Mouse (Mus musculus): ENCODE measurements around the gene Ppp1r14b. TPM values are rescaled to one million over a fixed set of nuclear protein-coding genes. Genes with fewer than 3 reads are reported as not detected.

Ppp1r14b gene
- polyA plus RNA-seq, 1 experiment = 340 TPM

DNA sequence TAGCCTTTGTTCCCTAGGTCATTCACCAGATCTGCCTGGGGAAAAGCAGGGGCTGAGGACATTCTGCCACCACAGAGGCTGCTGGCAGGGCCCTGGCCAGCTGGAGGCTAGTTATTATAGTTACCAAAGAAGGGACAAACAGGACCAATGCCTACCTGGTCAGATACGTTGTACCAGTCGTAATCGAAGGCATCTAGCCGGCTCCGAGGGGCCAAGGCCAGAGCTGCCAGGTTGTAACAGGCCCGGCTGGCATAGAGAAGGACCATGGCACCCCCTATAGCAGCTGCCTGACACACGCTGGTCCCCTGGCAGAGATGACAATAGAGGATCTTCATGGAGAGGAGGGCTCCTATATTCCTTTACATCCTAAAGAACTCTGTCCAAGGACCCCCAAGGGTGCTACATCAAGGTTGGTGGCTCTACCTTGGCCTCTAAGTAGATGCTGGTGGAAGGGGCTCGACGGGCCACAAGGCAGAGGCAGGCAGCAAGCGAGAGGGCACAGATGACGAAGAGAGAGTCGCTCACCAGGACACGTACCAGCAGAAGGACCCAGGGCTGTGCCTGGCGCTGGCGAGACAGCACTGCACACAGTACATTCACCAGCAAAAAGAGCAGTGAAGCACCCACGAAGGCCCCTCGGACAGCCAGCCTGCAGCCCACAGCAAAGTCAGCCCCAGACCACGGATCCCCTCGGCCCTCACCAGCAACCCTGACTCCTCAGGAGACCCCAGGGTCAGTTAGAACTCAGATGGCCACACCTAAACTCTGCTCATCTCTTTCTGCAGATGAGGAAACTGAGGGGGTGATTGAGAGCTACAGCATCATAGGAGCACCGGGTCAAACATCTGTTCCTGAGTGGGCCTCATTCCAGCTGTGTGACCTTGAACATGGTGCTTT, 35.4 kb upstream of the Ppp1r14b start:
- DNase-seq = no peak
- 93% methylated on average over 20 of the region's 20 CpGs for WGBS
- Histone ChIP-seq H3K36me3 (ENCODE audit: control insufficient read depth, insufficient read depth, low read length) (no peaks in the 10 kb centered on the region), H3K27me3 (ENCODE audit: control insufficient read depth, insufficient read depth, low read length) (peaks cover 1% of the 10 kb centered on the region; the same call in 1 of the 2 replicates), H3K4me3 (ENCODE audit: control insufficient read depth, insufficient read depth, low read length) (no peak overlapping the region), H3K4me1 (replicated peaks; ENCODE audit: control insufficient read depth, insufficient read depth, low read length) (peaks cover 12% of the 10 kb centered on the region), H3K27ac (ENCODE audit: control insufficient read depth, insufficient read depth, low read length) (no peak overlapping the region)
- TF ChIP-seq POLR2A (IDR thresholded peaks at IDR 0.05; ENCODE audit: control insufficient read depth, extremely low read depth, insufficient read depth, low read length, poor library complexity) (no peak), CTCF (IDR thresholded peaks at IDR 0.05; ENCODE audit: borderline replicate concordance, control insufficient read depth, extremely low read depth, insufficient read depth, low read length, poor library complexity) (no peak)

DNA sequence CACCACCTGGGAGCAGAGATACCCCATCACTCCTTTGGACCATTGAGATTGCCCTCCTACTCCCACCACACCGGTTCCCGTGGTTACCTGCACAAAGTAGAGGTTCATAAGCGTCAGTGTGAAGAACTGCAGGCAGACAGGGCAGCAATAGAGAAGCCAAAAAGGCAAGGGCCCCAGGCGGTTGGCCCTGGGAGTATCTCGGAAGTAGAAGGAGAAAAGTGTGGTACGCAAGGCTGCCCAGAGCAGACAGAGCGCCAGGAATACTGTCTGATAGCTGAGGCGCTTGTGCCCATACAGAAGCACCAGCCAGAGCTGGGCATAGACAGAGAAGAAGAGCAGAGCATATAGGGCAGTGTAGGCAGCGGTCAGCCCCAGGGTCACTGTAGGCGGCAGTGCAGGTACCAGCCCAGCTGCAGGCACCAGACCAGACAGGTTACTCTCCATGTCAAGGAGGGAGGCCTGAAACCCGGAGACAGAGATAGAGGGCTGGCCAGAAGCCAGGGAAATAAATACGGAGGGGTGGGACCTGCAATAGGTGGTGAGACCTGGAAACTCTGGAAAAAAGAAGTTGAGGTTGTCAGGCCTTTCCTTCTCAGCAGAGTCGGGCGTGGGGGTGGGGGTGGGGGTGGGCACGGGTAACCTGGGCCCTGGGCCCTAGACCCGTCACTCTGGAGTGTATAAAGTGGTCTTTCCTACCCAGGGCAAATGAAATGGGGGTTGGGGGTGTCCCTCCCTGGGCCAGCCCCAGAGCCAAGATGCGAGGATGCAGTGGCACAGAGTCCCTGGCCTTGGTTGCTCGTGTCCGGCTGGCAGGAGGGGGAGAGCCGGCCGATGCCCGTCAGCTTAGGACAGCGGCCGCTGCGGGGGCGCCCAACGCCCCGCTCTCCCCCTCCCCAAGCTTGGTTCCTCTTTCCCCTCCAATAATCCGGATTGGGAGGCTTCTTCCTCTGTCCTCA, 34.1 kb upstream of the Ppp1r14b start:
- no peak for DNase-seq
- Histone ChIP-seq H3K36me3 (ENCODE audit: control insufficient read depth, insufficient read depth, low read length) (no peaks in the 10 kb centered on the region), H3K4me3 (ENCODE audit: control insufficient read depth, insufficient read depth, low read length) (peak overlapping the region; percentile 64), H3K27ac (ENCODE audit: control insufficient read depth, insufficient read depth, low read length) (no peak overlapping the region), H3K27me3 (ENCODE audit: control insufficient read depth, insufficient read depth, low read length) (no peaks in the 10 kb centered on the region), H3K4me1 (replicated peaks; ENCODE audit: control insufficient read depth, insufficient read depth, low read length) (peaks cover 12% of the 10 kb centered on the region)
- 30% methylated on average over 29 of the region's 29 CpGs for WGBS
- TF ChIP-seq CTCF (IDR thresholded peaks at IDR 0.05; ENCODE audit: borderline replicate concordance, control insufficient read depth, extremely low read depth, insufficient read depth, low read length, poor library complexity) (no peak), POLR2A (IDR thresholded peaks at IDR 0.05; ENCODE audit: control insufficient read depth, extremely low read depth, insufficient read depth, low read length, poor library complexity) (no peak)

DNA sequence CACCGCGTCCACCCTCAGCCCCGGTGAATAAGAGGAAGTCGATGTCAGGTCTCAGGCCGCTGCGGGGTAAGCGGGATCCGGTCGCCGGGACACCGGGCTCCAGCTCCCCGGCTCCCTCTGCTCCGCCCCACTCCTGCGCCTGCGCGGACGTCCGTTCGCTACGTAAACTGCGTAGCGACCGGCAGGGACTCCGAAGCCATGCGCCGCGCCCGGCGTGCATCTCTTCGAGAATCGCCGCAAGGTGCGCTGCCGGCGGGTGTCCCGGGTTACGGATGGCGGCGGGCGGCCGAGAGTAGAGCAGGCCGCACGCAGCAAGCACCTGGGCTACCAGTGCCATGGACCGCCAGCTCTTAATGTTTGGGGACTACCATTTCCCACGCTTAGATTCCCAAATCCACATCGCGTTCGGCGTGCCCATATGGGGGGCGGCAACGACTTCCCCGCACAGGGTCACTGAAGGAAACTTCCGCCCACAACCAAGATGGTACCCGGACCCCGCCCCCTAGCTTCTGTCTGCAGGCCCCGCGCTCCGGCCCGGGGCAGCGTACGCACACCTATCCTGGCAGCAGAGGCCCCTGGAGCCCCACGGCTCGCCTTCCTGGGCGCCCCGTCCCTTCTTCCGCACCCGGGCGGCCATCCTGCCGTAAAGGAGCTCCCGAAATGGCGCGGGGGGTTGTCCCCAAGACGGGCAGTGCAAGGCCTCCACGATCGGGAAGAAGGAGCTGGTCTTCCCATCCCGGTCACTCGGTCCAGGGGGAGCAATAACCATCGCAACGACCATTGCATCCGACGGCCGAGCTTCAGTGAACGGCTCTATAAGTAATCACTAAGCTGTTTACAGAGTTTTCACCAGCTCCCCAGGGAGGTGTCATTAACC, 33.2 kb upstream of the Ppp1r14b start, which contains the start of gene Bad:
TSS of gene Bad (plus strand) at position 490 of the 877 bp plus-strand sequence.
- peak; percentile 92 for DNase-seq
- WGBS = under 1% methylated on average over 83 of the region's 83 CpGs
- peak within 1 kb of the TSS; percentile 61 for H3K27ac ChIP-seq (ENCODE audit: control insufficient read depth, insufficient read depth, low read length)
- H3K4me3 ChIP-seq (ENCODE audit: control insufficient read depth, insufficient read depth, low read length) = peak within 1 kb of the TSS; percentile 64
- TF ChIP-seq POLR2A (IDR thresholded peaks at IDR 0.05; ENCODE audit: control insufficient read depth, extremely low read depth, insufficient read depth, low read length, poor library complexity) = no peak; the same call in 1 of the 2 replicates
- TF ChIP-seq CTCF (IDR thresholded peaks at IDR 0.05; ENCODE audit: borderline replicate concordance, control insufficient read depth, extremely low read depth, insufficient read depth, low read length, poor library complexity) = peak; percentile 34; the same call in 1 of the 2 replicates
- no peaks in the 10 kb centered on the region for H3K27me3 ChIP-seq (ENCODE audit: control insufficient read depth, insufficient read depth, low read length)
- no peaks in the 10 kb centered on the region for H3K36me3 ChIP-seq (ENCODE audit: control insufficient read depth, insufficient read depth, low read length)
- H3K4me1 ChIP-seq (replicated peaks; ENCODE audit: control insufficient read depth, insufficient read depth, low read length) = peaks cover 12% of the 10 kb centered on the region

DNA sequence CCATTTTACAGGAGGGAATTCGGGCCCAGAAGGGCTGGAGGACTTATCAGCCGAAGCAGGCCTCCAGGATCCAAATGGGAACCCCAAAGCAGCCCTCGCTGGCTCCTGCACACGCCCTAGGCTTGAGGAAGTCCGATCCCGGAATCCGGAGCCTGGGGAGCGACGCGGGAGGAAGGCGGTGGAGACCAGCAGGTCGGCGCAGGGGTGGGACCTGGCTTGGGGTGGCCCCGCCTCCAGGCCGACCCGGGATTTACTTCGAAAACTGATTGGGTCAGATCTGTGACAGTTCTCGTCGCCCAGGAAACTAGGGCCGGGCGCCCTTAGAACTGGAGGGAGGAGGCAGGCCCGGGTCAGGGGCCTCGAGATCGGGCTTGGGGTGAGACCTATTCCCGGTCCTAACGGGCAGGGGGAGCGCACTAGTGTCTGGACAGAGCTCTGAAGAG, 32.5 kb upstream of the Ppp1r14b start, which contains the start of gene Gpr137:
TSS of gene Gpr137 (minus strand) at position 232 of the 443 bp plus-strand sequence.
- peak within 1 kb of the TSS; percentile 61 for H3K27ac ChIP-seq (ENCODE audit: control insufficient read depth, insufficient read depth, low read length)
- TF ChIP-seq POLR2A (IDR thresholded peaks at IDR 0.05; ENCODE audit: control insufficient read depth, extremely low read depth, insufficient read depth, low read length, poor library complexity) = peak; percentile 73
- peak; percentile 35; the same call in 1 of the 2 replicates for TF ChIP-seq CTCF (IDR thresholded peaks at IDR 0.05; ENCODE audit: borderline replicate concordance, control insufficient read depth, extremely low read depth, insufficient read depth, low read length, poor library complexity)
- peak; percentile 96 for DNase-seq
- H3K27me3 ChIP-seq (ENCODE audit: control insufficient read depth, insufficient read depth, low read length) = no peaks in the 10 kb centered on the region
- under 1% methylated on average over 27 of the region's 27 CpGs for WGBS
- H3K4me3 ChIP-seq (ENCODE audit: control insufficient read depth, insufficient read depth, low read length) = peak within 1 kb of the TSS; percentile 64
- H3K36me3 ChIP-seq (ENCODE audit: control insufficient read depth, insufficient read depth, low read length) = no peaks in the 10 kb centered on the region
- H3K4me1 ChIP-seq (replicated peaks; ENCODE audit: control insufficient read depth, insufficient read depth, low read length) = peaks cover 12% of the 10 kb centered on the region

DNA sequence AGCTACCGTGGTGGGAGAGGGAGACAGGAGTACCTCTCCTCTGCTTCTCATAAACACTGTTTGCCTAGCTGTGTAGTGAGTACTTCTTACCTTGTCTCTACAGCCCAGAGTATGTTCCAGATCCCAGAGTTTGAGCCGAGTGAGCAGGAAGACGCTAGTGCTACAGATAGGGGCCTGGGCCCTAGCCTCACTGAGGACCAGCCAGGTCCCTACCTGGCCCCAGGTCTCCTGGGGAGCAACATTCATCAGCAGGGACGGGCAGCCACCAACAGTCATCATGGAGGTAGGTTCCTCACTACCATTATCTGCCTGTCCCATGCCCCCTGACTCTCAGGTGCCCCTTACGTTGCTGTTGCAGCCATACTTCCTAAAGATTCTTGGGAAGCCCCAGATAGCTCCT, 32.0 kb upstream of the Ppp1r14b start:
- no peaks in the 10 kb centered on the region for H3K36me3 ChIP-seq (ENCODE audit: control insufficient read depth, insufficient read depth, low read length)
- H3K27ac ChIP-seq (ENCODE audit: control insufficient read depth, insufficient read depth, low read length) = peak overlapping the region; percentile 8; the same call in 1 of the 2 replicates
- WGBS = 44% methylated on average over 5 of the region's 5 CpGs
- H3K4me3 ChIP-seq (ENCODE audit: control insufficient read depth, insufficient read depth, low read length) = peak overlapping the region; percentile 44
- TF ChIP-seq CTCF (IDR thresholded peaks at IDR 0.05; ENCODE audit: borderline replicate concordance, control insufficient read depth, extremely low read depth, insufficient read depth, low read length, poor library complexity) = no peak
- TF ChIP-seq POLR2A (IDR thresholded peaks at IDR 0.05; ENCODE audit: control insufficient read depth, extremely low read depth, insufficient read depth, low read length, poor library complexity) = no peak; the same call in 1 of the 2 replicates
- DNase-seq = no peak
- H3K4me1 ChIP-seq (replicated peaks; ENCODE audit: control insufficient read depth, insufficient read depth, low read length) = peaks cover 12% of the 10 kb centered on the region
- H3K27me3 ChIP-seq (ENCODE audit: control insufficient read depth, insufficient read depth, low read length) = no peaks in the 10 kb centered on the region
